Mouse (Mus musculus) heart, adult 2 months (tissue): ENCODE data around the gene Serinc3. TPM values are rescaled to one million over a fixed set of nuclear protein-coding genes. Genes with fewer than 3 reads are reported as not detected.

Experiments
- DNase-seq, 2 experiments: peaks; one replicate each; pipeline ENCODE4 v3.0.0; 2021
- H3K27ac ChIP-seq: fragments of 200-600 bp; 2 replicates; pipeline ENCODE4 v1.8.1; 2022
- H3K27me3 ChIP-seq: fragments of 200-500 bp; 2 replicates; pipeline ENCODE4 v1.6.1; 2012; ENCODE audit warnings: mild to moderate bottlenecking, low read length, inconsistent platforms, mixed read lengths; ENCODE audit not compliant: control insufficient read depth, insufficient read depth
- H3K36me3 ChIP-seq: fragments of 200-500 bp; 2 replicates; pipeline ENCODE4 v1.6.1; 2012; ENCODE audit warnings: low read length, inconsistent platforms; ENCODE audit not compliant: control insufficient read depth, insufficient read depth
- H3K4me1 ChIP-seq: fragments of 200-500 bp; 2 replicates; pipeline ENCODE4 v1.6.1; 2011; ENCODE audit warnings: low read length; ENCODE audit not compliant: control insufficient read depth, insufficient read depth
- H3K4me3 ChIP-seq: fragments of 200-600 bp; 2 replicates; pipeline ENCODE4 v1.8.1; 2022
- H3K79me2 ChIP-seq: fragments of 200-500 bp; replicated peaks from 2 replicates; pipeline ENCODE4 v1.6.1; 2012; ENCODE audit warnings: mild to moderate bottlenecking, inconsistent platforms, low read length, moderate library complexity, mixed read lengths; ENCODE audit not compliant: control insufficient read depth, insufficient read depth
- H3K9ac ChIP-seq: fragments of 200-500 bp; 2 replicates; pipeline ENCODE4 v1.6.1; 2012; ENCODE audit warnings: low read depth, mild to moderate bottlenecking, control low read depth, inconsistent platforms, low read length, mixed read lengths
- CTCF ChIP-seq: fragments of 200-600 bp; IDR thresholded peaks from 2 replicates; pipeline ENCODE4 v1.8.1; 2022; ENCODE audit warnings: antibody characterized with exemption, mild to moderate bottlenecking, moderate library complexity
- EP300 ChIP-seq: fragments of 200-500 bp; IDR thresholded peaks from 2 replicates; pipeline ENCODE4 v1.6.1; 2011; ENCODE audit warnings: low read depth, low read length, control low read depth; ENCODE audit not compliant: insufficient read depth
- POLR2A ChIP-seq: fragments of 200-500 bp; IDR thresholded peaks from 2 replicates; pipeline ENCODE4 v1.6.1; 2011; ENCODE audit warnings: mild to moderate bottlenecking, low read depth, low read length, control low read depth; ENCODE audit not compliant: insufficient read depth
- WGBS: fragments of 180-500 bp; shearing (Covaris S2); methylation state at CpG from one replicate; pipeline ENCODE4 v1.1.7; 2018; 5-methylcytosine and 5-hydroxymethylcytosine counted together
- intact Hi-C: fragments of 180-260 bp; cut with DNase I; formaldehyde crosslinking; loops from one replicate; pipeline ENCODE4 v1.15.1; 2025
- polyA plus RNA-seq: library from polyadenylated mRNA; depleted of rRNA; stranded (reverse); fragments of >200 nt; gene quantifications from 2 replicates; pipeline ENCODE4 v1.2.3, GENCODE M21; 2012
- total RNA-seq, 2 experiments: library from RNA; stranded (reverse); gene quantifications; 2 replicates each; pipeline ENCODE4 v1.2.3; 2021

Serinc3 gene
- total and polyA plus RNA-seq, 3 experiments, result 264 to 351 (median 294) TPM

- intact Hi-C loops, result loop anchor here (2.0 kb wide), 1 partner anchor 16 kb away; no protein-coding TSS in a partner anchor
- no peaks in the 10 kb centered on the region for H3K27me3 ChIP-seq
- no peak overlapping the region for H3K9ac ChIP-seq
- peaks cover 9% of the 10 kb centered on the region for H3K79me2 ChIP-seq
- no peak for DNase-seq
- TF ChIP-seq CTCF (no peak), POLR2A (no peak), EP300 (no peak)
- H3K4me1 ChIP-seq, result peaks cover 21% of the 10 kb centered on the region
- no peak overlapping the region for H3K4me3 ChIP-seq
- peak overlapping the region; percentile 82 for H3K27ac ChIP-seq
- 72% methylated on average over 5 of the region's 5 CpGs for WGBS
- H3K36me3 ChIP-seq, result peaks cover 11% of the 10 kb centered on the region
Observed at GRCm38 (mm10) chr2:163674397-163674796, 29.5 kb upstream of the Serinc3 start.

GRCm38 (mm10) chr2:163670872-163671594 lies 26.1 kb upstream of the Serinc3 start:
- DNase-seq, result peak; percentile 26 to 42
- Histone ChIP-seq H3K9ac (no peak overlapping the region), H3K79me2 (peaks cover 4% of the 10 kb centered on the region), H3K27me3 (no peaks in the 10 kb centered on the region), H3K36me3 (peaks cover 13% of the 10 kb centered on the region), H3K4me3 (no peak overlapping the region), H3K4me1 (peaks cover 13% of the 10 kb centered on the region), H3K27ac (peak overlapping the region; percentile 71)
- TF ChIP-seq EP300 (0 out of 2 replicates have a peak, but pooled peaks have one; percentile 16), CTCF (no peak)
- WGBS, result 31% methylated on average over 11 of the region's 11 CpGs
- intact Hi-C loops, result loop anchor here (2.0 kb wide), 1 partner anchor 14 kb away; no protein-coding TSS in a partner anchor

- DNase-seq, result no peak
- H3K36me3 ChIP-seq, result peaks cover 11% of the 10 kb centered on the region
- peaks cover 13% of the 10 kb centered on the region for H3K4me1 ChIP-seq
- H3K79me2 ChIP-seq, result peaks cover 2% of the 10 kb centered on the region
- no peaks in the 10 kb centered on the region for H3K27me3 ChIP-seq
- intact Hi-C loops, result no loop called here
- H3K9ac ChIP-seq, result no peak overlapping the region
- H3K27ac ChIP-seq, result no peak overlapping the region
- H3K4me3 ChIP-seq, result no peak overlapping the region
- 97% methylated on average over 1 of the region's 1 CpGs for WGBS
- TF ChIP-seq POLR2A (no peak), EP300 (no peak), CTCF (no peak)
Observed at GRCm38 (mm10) chr2:163667045-163667444, 22.1 kb upstream of the Serinc3 start.

GRCm38 (mm10) chr2:163663930-163664329 lies 19.0 kb upstream of the Serinc3 start:
- no peak for TF ChIP-seq CTCF
- no peak for TF ChIP-seq POLR2A
- no peak for TF ChIP-seq EP300
- H3K79me2 ChIP-seq, result peaks cover 5% of the 10 kb centered on the region
- no peak overlapping the region for H3K9ac ChIP-seq
- H3K27me3 ChIP-seq, result no peaks in the 10 kb centered on the region
- no peak overlapping the region for H3K27ac ChIP-seq
- WGBS, result 50% methylated on average over 3 of the region's 3 CpGs
- intact Hi-C loops, result no loop called here
- DNase-seq, result no peak
- H3K36me3 ChIP-seq, result peaks cover 7% of the 10 kb centered on the region
- H3K4me3 ChIP-seq, result no peak overlapping the region
- peaks cover 20% of the 10 kb centered on the region for H3K4me1 ChIP-seq

- Histone ChIP-seq H3K27me3 (no peaks in the 10 kb centered on the region), H3K4me3 (no peak overlapping the region), H3K36me3 (peaks cover 7% of the 10 kb centered on the region), H3K9ac (no peak overlapping the region), H3K4me1 (peaks cover 20% of the 10 kb centered on the region), H3K79me2 (peaks cover 5% of the 10 kb centered on the region), H3K27ac (peak overlapping the region; percentile 52)
- TF ChIP-seq CTCF (no peak), POLR2A (no peak), EP300 (no peak)
- intact Hi-C loops, result no loop called here
- DNase-seq, result no peak
- 44% methylated on average over 2 of the region's 2 CpGs for WGBS
Observed at GRCm38 (mm10) chr2:163662698-163663221, 17.8 kb upstream of the Serinc3 start.

- no peak for DNase-seq
- H3K79me2 ChIP-seq, result peaks cover 5% of the 10 kb centered on the region
- TF ChIP-seq POLR2A (no peak), EP300 (no peak), CTCF (no peak)
- peaks cover 5% of the 10 kb centered on the region for H3K36me3 ChIP-seq
- no peak overlapping the region; the same call in 1 of the 2 replicates for H3K9ac ChIP-seq
- 95% methylated on average over 5 of the region's 5 CpGs for whole genome bisulfite sequencing
- H3K4me1 ChIP-seq, result peaks cover 20% of the 10 kb centered on the region
- no peaks in the 10 kb centered on the region for H3K27me3 ChIP-seq
- no peak overlapping the region for H3K4me3 ChIP-seq
- intact Hi-C loops, result no loop called here
- peak overlapping the region; percentile 52 for H3K27ac ChIP-seq
Observed at GRCm38 (mm10) chr2:163662076-163662475, 17.1 kb upstream of the Serinc3 start.
